Mouse (Mus musculus): ENCODE results near the gene Ank2. TPM values are rescaled to one million over a fixed set of nuclear protein-coding genes. Genes with fewer than 3 reads are reported as not detected.

Gene Ank2
- total and polyA plus RNA-seq, 2 experiments from 2014 or later, result 160 to 575 TPM

DNA sequence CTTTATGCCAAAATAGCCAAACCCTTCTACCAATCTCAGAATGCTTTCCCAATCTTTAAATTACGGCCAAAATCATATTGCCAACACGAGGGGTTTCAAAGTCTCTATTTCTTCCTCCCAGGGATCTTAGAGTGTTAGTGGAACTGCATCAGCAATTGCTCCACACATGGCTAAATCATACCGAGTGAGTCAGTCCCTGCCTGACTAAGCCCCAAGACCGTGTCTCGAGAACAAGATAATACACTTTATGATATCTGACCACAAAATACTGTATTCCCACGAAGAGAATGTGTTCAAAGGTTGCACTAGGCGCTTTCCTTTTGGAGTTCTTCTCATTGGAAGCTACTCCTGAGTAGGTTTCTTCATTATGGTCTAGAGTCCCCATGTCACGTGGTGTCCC is 178.8 kb downstream of the Ank2 start:
- H3K4me2 ChIP-seq (ENCODE audit: low read depth), result no peak overlapping the region
- DNase-seq, result no peak
- H3K9me3 ChIP-seq (ENCODE audit: low read length), result no peaks in the 10 kb centered on the region
- no peaks in the 10 kb centered on the region for H3K4me1 ChIP-seq (ENCODE audit: insufficient read depth)
- H3K9ac ChIP-seq, result no peak overlapping the region
- no peak for TF ChIP-seq CTCF (IDR thresholded peaks at IDR 0.05; ENCODE audit: low read depth)
- H3K27ac ChIP-seq (ENCODE audit: low read depth, low read length), result no peak overlapping the region
- H3K36me3 ChIP-seq (ENCODE audit: insufficient read depth), result no peaks in the 10 kb centered on the region
- 91% methylated on average over 8 of the region's 8 CpGs for WGBS
- H3K27me3 ChIP-seq (ENCODE audit: insufficient read depth, low read length), result no peaks in the 10 kb centered on the region
- no peak overlapping the region for H3K4me3 ChIP-seq (ENCODE audit: low read depth, low read length)
- ATAC-seq, result no peak

DNA sequence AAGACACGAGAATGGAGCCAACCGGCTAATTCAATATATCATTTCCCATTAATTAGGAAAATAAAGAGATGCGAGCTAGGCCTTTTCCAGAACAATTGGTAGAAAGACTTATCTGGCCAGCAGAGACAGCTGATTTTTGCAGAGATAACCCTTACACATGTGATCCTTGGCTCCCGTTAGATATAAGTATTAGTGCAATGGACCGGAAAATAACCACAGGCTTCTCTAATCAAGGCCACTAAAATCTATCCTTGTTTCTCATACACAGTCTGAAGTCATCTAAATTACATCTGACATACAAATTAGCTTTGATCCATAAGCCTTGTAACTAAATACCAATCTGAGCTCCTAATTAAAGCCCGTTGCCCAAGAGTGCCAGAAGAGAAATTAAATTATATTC is 181.5 kb downstream of the Ank2 start:
- Histone ChIP-seq H3K4me2 (ENCODE audit: low read depth) (no peak overlapping the region), H3K27me3 (ENCODE audit: insufficient read depth, low read length) (no peaks in the 10 kb centered on the region), H3K9me3 (ENCODE audit: low read length) (no peaks in the 10 kb centered on the region), H3K4me3 (ENCODE audit: low read depth, low read length) (no peak overlapping the region), H3K36me3 (ENCODE audit: insufficient read depth) (no peaks in the 10 kb centered on the region), H3K4me1 (ENCODE audit: insufficient read depth) (no peaks in the 10 kb centered on the region), H3K27ac (ENCODE audit: low read depth, low read length) (no peak overlapping the region), H3K9ac (no peak overlapping the region)
- no peak for TF ChIP-seq CTCF (IDR thresholded peaks at IDR 0.05; ENCODE audit: low read depth)
- ATAC-seq (no peak), DNase-seq (no peak)
- WGBS, result 55% methylated on average over 6 of the region's 6 CpGs

DNA sequence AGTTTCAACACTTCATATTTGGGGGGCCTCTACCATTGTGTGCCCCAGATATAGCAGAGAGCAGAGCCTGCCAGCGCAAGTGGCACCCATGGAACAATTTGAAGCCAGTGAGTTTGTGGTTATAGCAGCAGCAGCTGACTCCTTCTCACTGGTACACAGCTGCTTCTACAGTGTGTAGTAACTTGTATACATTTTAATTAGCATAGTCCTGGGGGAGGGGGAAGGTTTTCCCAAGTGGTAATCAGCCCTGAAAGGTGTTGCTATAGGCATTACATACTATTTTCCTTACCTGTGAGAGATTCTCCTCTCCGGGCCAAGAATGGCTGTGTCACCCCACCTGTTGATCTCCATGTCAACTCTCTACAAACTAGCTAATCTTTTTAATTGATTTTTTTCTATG is 182.4 kb downstream of the Ank2 start:
- DNase-seq (no peak), ATAC-seq (no peak)
- WGBS, result 99% methylated on average over 2 of the region's 2 CpGs
- Histone ChIP-seq H3K4me3 (ENCODE audit: low read depth, low read length) (no peak overlapping the region), H3K4me1 (ENCODE audit: insufficient read depth) (no peaks in the 10 kb centered on the region), H3K4me2 (ENCODE audit: low read depth) (no peak overlapping the region), H3K27me3 (ENCODE audit: insufficient read depth, low read length) (no peaks in the 10 kb centered on the region), H3K9me3 (ENCODE audit: low read length) (no peaks in the 10 kb centered on the region), H3K9ac (no peak overlapping the region), H3K36me3 (ENCODE audit: insufficient read depth) (no peaks in the 10 kb centered on the region), H3K27ac (ENCODE audit: low read depth, low read length) (no peak overlapping the region)
- no peak for TF ChIP-seq CTCF (IDR thresholded peaks at IDR 0.05; ENCODE audit: low read depth)

DNA sequence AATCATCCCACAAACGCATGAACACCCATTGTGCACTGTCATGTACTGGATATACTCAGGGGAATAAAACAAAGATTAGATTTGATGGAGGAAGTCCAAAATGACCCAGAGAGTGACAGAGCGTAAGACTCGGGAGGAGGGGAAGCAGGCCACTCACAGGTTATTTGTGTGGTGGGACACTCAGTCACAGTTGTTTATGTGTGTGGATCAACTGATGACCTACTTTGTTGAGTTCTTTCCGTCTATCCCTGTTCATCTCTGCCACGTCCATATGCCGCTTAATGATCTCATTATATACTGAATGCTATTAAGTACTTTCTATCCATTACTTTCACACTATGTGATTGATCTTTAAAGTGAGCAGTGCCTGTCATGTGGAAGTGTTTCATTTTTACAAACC is 187.6 kb downstream of the Ank2 start:
- no peak for TF ChIP-seq CTCF (IDR thresholded peaks at IDR 0.05; ENCODE audit: low read depth)
- ATAC-seq (no peak), DNase-seq (no peak)
- Histone ChIP-seq H3K27ac (ENCODE audit: low read depth, low read length) (no peak overlapping the region), H3K27me3 (ENCODE audit: insufficient read depth, low read length) (no peaks in the 10 kb centered on the region), H3K4me3 (ENCODE audit: low read depth, low read length) (no peak overlapping the region), H3K4me2 (ENCODE audit: low read depth) (no peak overlapping the region), H3K9ac (no peak overlapping the region), H3K36me3 (ENCODE audit: insufficient read depth) (no peaks in the 10 kb centered on the region), H3K4me1 (ENCODE audit: insufficient read depth) (no peaks in the 10 kb centered on the region), H3K9me3 (ENCODE audit: low read length) (no peaks in the 10 kb centered on the region)
- whole genome bisulfite sequencing, result 61% methylated on average over 6 of the region's 6 CpGs

DNA sequence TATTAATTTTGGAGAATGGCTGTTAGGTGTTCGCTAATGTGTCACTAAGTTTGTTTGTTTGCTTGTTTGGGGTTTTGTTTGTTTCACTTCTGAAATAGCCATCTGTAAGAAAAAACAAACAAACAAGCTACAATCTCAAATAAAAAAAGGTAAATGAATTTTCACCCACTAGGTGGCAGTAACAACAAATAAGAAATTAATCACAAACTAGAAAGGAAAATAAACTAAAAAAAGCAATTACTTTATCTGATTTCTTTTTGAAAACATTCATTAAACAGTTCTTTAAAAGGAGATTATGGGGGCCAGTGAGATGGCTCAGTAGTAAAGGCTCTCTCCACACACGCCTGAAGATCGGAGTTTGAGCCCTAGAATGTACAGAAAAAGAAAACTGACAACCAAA is 189.1 kb downstream of the Ank2 start:
- no peaks in the 10 kb centered on the region for H3K27me3 ChIP-seq (ENCODE audit: insufficient read depth, low read length)
- no peak overlapping the region for H3K27ac ChIP-seq (ENCODE audit: low read depth, low read length)
- no peaks in the 10 kb centered on the region for H3K9me3 ChIP-seq (ENCODE audit: low read length)
- TF ChIP-seq CTCF (IDR thresholded peaks at IDR 0.05; ENCODE audit: low read depth), result peak; percentile 16; the same call in 1 of the 2 replicates
- no peak overlapping the region for H3K4me3 ChIP-seq (ENCODE audit: low read depth, low read length)
- ATAC-seq (no peak), DNase-seq (no peak)
- no peak overlapping the region for H3K4me2 ChIP-seq (ENCODE audit: low read depth)
- WGBS, result 86% methylated on average over 3 of the region's 3 CpGs
- no peaks in the 10 kb centered on the region for H3K4me1 ChIP-seq (ENCODE audit: insufficient read depth)
- H3K9ac ChIP-seq, result no peak overlapping the region
- H3K36me3 ChIP-seq (ENCODE audit: insufficient read depth), result no peaks in the 10 kb centered on the region

DNA sequence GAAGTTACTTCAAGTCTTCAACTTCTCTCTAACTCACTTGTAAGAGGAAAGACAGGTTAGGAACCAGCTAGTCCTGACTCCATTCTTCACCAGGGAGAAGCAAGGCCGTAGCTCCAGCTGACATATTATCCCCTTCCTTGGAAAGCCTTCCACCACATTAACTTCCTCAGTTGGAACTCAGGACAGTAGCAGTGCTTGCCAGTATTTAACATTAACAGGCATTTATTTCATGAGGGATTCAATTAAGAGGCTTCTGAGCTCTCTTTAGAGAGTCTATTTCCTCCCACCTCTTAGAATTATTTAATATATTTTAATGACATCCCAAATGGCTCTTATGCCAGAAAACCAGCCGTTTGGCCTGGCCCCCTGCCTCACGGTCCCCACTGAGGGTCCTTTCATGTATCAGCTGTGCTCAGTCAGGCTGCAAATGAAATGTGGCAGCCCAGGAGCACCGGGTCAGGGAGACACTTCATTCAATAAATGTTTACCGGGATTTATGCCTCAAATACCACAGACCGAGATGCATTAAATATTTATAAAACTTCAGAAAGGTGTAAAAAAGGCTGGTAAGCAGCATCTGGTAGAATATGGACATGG is 195.1 kb downstream of the Ank2 start:
- no peak overlapping the region for H3K9ac ChIP-seq
- no peak overlapping the region for H3K4me3 ChIP-seq (ENCODE audit: low read depth, low read length)
- H3K27ac ChIP-seq (ENCODE audit: low read depth, low read length), result 0 out of 2 replicates have a peak overlapping the region, but pooled peaks have one; percentile 17
- no peak overlapping the region for H3K4me2 ChIP-seq (ENCODE audit: low read depth)
- 0 out of 2 replicates have a peak, but pooled peaks cover 6% of the 10 kb centered on the region for H3K4me1 ChIP-seq (ENCODE audit: insufficient read depth)
- ATAC-seq (no peak), DNase-seq (no peak)
- TF ChIP-seq CTCF (IDR thresholded peaks at IDR 0.05; ENCODE audit: low read depth), result no peak
- H3K36me3 ChIP-seq (ENCODE audit: insufficient read depth), result no peaks in the 10 kb centered on the region
- no peaks in the 10 kb centered on the region for H3K9me3 ChIP-seq (ENCODE audit: low read length)
- WGBS, result 20% methylated on average over 6 of the region's 6 CpGs
- no peaks in the 10 kb centered on the region for H3K27me3 ChIP-seq (ENCODE audit: insufficient read depth, low read length)

DNA sequence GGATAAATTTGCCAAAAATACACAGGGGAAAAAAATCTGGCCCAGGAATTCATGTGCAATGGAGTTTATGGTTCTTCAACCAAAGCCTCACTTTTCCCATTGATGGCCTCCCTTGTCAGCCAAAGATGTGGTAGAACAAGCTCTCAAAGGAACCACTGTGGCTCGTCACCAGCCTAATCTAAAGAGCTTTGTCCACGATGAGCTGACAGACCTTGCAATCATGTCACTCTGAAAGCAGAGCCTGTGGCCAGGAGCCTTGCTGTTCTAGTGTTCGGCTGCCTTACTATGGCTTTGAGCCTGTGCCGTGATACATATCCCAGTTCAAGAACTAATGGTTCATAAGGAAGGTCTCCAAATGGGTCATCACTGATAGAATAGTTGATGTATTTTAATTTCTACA is 196.1 kb downstream of the Ank2 start:
- Histone ChIP-seq H3K9ac (no peak overlapping the region), H3K4me3 (ENCODE audit: low read depth, low read length) (no peak overlapping the region), H3K27me3 (ENCODE audit: insufficient read depth, low read length) (no peaks in the 10 kb centered on the region), H3K36me3 (ENCODE audit: insufficient read depth) (no peaks in the 10 kb centered on the region), H3K27ac (ENCODE audit: low read depth, low read length) (peak overlapping the region; percentile 40; the same call in 1 of the 2 replicates), H3K9me3 (ENCODE audit: low read length) (no peaks in the 10 kb centered on the region), H3K4me1 (ENCODE audit: insufficient read depth) (0 out of 2 replicates have a peak, but pooled peaks cover 6% of the 10 kb centered on the region), H3K4me2 (ENCODE audit: low read depth) (no peak overlapping the region)
- 69% methylated on average over 4 of the region's 4 CpGs for WGBS
- TF ChIP-seq CTCF (IDR thresholded peaks at IDR 0.05; ENCODE audit: low read depth), result no peak
- 0 out of 2 replicates have a peak, but pooled peaks have one; percentile 5 for ATAC-seq
- peak; percentile 13 for DNase-seq

Data from forebrain, postnatal 0 days (tissue).